Mouse (Mus musculus) thymus, adult 2 months (tissue): ENCODE measurements around the gene Iqcj. TPM values are rescaled to one million over a fixed set of nuclear protein-coding genes. Genes with fewer than 3 reads are reported as not detected.

Source experiments
- DNase-seq: peaks from one replicate; pipeline ENCODE4 v3.0.0; 2021
- H3K27ac ChIP-seq: fragments of 200-500 bp; 2 replicates; pipeline ENCODE4 v1.5.1; 2012; ENCODE audit warnings: low read length, control low read depth; ENCODE audit not compliant: control insufficient read depth, insufficient read depth
- H3K27me3 ChIP-seq: fragments of 200-500 bp; 2 replicates; pipeline ENCODE4 v1.6.1; 2012; ENCODE audit warnings: mild to moderate bottlenecking, low read length, moderate library complexity, mixed read lengths; ENCODE audit not compliant: control insufficient read depth, insufficient read depth
- H3K36me3 ChIP-seq: fragments of 200-500 bp; 2 replicates; pipeline ENCODE4 v1.6.1; 2012; ENCODE audit warnings: mild to moderate bottlenecking, low read length, moderate library complexity; ENCODE audit not compliant: control insufficient read depth, insufficient read depth
- H3K4me1 ChIP-seq: fragments of 200-500 bp; replicated peaks from 2 replicates; pipeline ENCODE4 v1.6.1; 2012; ENCODE audit warnings: low read length; ENCODE audit not compliant: control insufficient read depth, insufficient read depth
- H3K4me3 ChIP-seq: fragments of 200-500 bp; 2 replicates; pipeline ENCODE4 v1.5.1; 2012; ENCODE audit warnings: mild to moderate bottlenecking, low read length, control low read depth, moderate library complexity; ENCODE audit not compliant: control insufficient read depth, insufficient read depth
- CTCF ChIP-seq: fragments of 200-500 bp; IDR thresholded peaks from 2 replicates; pipeline ENCODE4 v1.5.1; 2012; ENCODE audit warnings: mild to moderate bottlenecking, control low read depth, low read length, moderate library complexity, borderline replicate concordance; ENCODE audit not compliant: control insufficient read depth, poor library complexity, insufficient read depth; ENCODE audit errors: extremely low read depth
- POLR2A ChIP-seq: fragments of 200-500 bp; IDR thresholded peaks from 2 replicates; pipeline ENCODE4 v1.6.1; 2012; ENCODE audit warnings: mild to moderate bottlenecking, low read length, control low read depth, moderate library complexity; ENCODE audit not compliant: control insufficient read depth, poor library complexity, insufficient read depth; ENCODE audit errors: extremely low read depth
- WGBS: fragments of 180-500 bp; shearing (Covaris S2); methylation state at CpG from one replicate; pipeline ENCODE4 v1.1.7; 2018; 5-methylcytosine and 5-hydroxymethylcytosine counted together
- polyA plus RNA-seq: library from polyadenylated mRNA; depleted of rRNA; stranded (reverse); fragments of >200 nt; gene quantifications from 2 replicates; pipeline ENCODE4 v1.2.3, GENCODE M21; 2012

Gene Iqcj
- polyA plus RNA-seq, 1 experiment, result 0.05 TPM

- Histone ChIP-seq H3K27ac (no peak overlapping the region), H3K36me3 (no peaks in the 10 kb centered on the region), H3K4me1 (no peaks in the 10 kb centered on the region), H3K27me3 (no peaks in the 10 kb centered on the region), H3K4me3 (no peak overlapping the region)
- no peak for TF ChIP-seq POLR2A
- TF ChIP-seq CTCF, result no peak
- WGBS, result 95% methylated on average over 2 of the region's 2 CpGs
- no peak for DNase-seq
These were observed 150.9 kb downstream of the Iqcj start for GRCm38 (mm10) chr3:68042951-68043350.

- DNase-seq, result no peak
- Histone ChIP-seq H3K4me3 (no peak overlapping the region), H3K4me1 (no peaks in the 10 kb centered on the region), H3K36me3 (no peaks in the 10 kb centered on the region), H3K27ac (no peak overlapping the region), H3K27me3 (no peaks in the 10 kb centered on the region)
- TF ChIP-seq POLR2A (no peak), CTCF (no peak)
- 54% methylated on average over 9 of the region's 9 CpGs for WGBS
These were observed 153.7 kb downstream of the Iqcj start for GRCm38 (mm10) chr3:68045475-68046416.

GRCm38 (mm10) chr3:68053538-68053937 is 161.5 kb downstream of the Iqcj start:
- 49% methylated on average over 2 of the region's 2 CpGs for WGBS
- H3K36me3 ChIP-seq, result no peaks in the 10 kb centered on the region
- no peak for DNase-seq

GRCm38 (mm10) chr3:68055071-68055470 is 163.1 kb downstream of the Iqcj start:
- Histone ChIP-seq H3K4me1 (no peaks in the 10 kb centered on the region), H3K4me3 (no peak overlapping the region), H3K27ac (no peak overlapping the region), H3K27me3 (no peaks in the 10 kb centered on the region), H3K36me3 (no peaks in the 10 kb centered on the region)
- TF ChIP-seq CTCF (no peak), POLR2A (no peak)
- DNase-seq, result no peak
- 68% methylated on average over 13 of the region's 13 CpGs for WGBS

More at GRCm38 (mm10) chr3:68053538-68053937, 161.5 kb downstream of the Iqcj start:
- Histone ChIP-seq H3K4me3 (no peak overlapping the region), H3K27me3 (no peaks in the 10 kb centered on the region), H3K27ac (no peak overlapping the region), H3K4me1 (no peaks in the 10 kb centered on the region)
- TF ChIP-seq POLR2A (no peak), CTCF (no peak)

- H3K36me3 ChIP-seq, result no peaks in the 10 kb centered on the region
- peak overlapping the region; percentile 49 for H3K4me3 ChIP-seq
- WGBS, result 52% methylated on average over 23 of the region's 23 CpGs
- H3K27ac ChIP-seq, result no peak overlapping the region
- H3K4me1 ChIP-seq, result no peaks in the 10 kb centered on the region
- H3K27me3 ChIP-seq, result no peaks in the 10 kb centered on the region
- peak; percentile 42 for DNase-seq
- TF ChIP-seq POLR2A (no peak), CTCF (no peak)
These were observed 164.6 kb downstream of the Iqcj start for GRCm38 (mm10) chr3:68056373-68057275.

GRCm38 (mm10) chr3:68059162-68059800 is 167.3 kb downstream of the Iqcj start:
- Histone ChIP-seq H3K4me3 (no peak overlapping the region), H3K27me3 (no peaks in the 10 kb centered on the region), H3K36me3 (no peaks in the 10 kb centered on the region), H3K27ac (no peak overlapping the region), H3K4me1 (no peaks in the 10 kb centered on the region)
- 57% methylated on average over 2 of the region's 2 CpGs for WGBS
- no peak for DNase-seq
- TF ChIP-seq CTCF, result no peak
- TF ChIP-seq POLR2A, result no peak
